Mouse (Mus musculus) embryonic facial prominence, embryonic 13.5 days (tissue): ENCODE results near the gene Ehd2. TPM values are rescaled to one million over a fixed set of nuclear protein-coding genes. Genes with fewer than 3 reads are reported as not detected.
"Not testable (repeated sequence)": the region's sequence is repeated elsewhere in the genome, so short reads cannot be mapped to it uniquely, and the experiment has no call there.

ENCODE experiments used
- ATAC-seq: fragments of 200-750 bp; cut with Nextera tagmentation; 2 replicates; pipeline ENCODE4 v1.8.0; 2017; ENCODE audit warnings: low read depth; ENCODE audit not compliant: insufficient number of reproducible peaks, insufficient read depth, low FRiP score, low TSS enrichment
- H3K27ac ChIP-seq: fragments of 300-500 bp; sonication (generic); 2 replicates; pipeline ENCODE4 v1.5.1; 2015; ENCODE audit warnings: moderate library complexity, mild to moderate bottlenecking, inconsistent platforms
- H3K27me3 ChIP-seq: fragments of 300-500 bp; sonication (generic); 2 replicates; pipeline ENCODE4 v1.6.1; 2015; ENCODE audit warnings: mild to moderate bottlenecking, inconsistent platforms
- H3K36me3 ChIP-seq: fragments of 300-500 bp; sonication (generic); 2 replicates; pipeline ENCODE4 v1.6.1; 2015; ENCODE audit warnings: mild to moderate bottlenecking, inconsistent platforms
- H3K4me1 ChIP-seq: fragments of 300-500 bp; sonication (generic); 2 replicates; pipeline ENCODE4 v1.6.1; 2015; ENCODE audit warnings: inconsistent platforms
- H3K4me2 ChIP-seq: fragments of 300-500 bp; sonication (generic); 2 replicates; pipeline ENCODE4 v1.6.1; 2015; ENCODE audit warnings: moderate library complexity, mild to moderate bottlenecking, inconsistent platforms
- H3K4me3 ChIP-seq: fragments of 300-500 bp; sonication (generic); 2 replicates; pipeline ENCODE4 v1.5.1; 2015; ENCODE audit warnings: mild to moderate bottlenecking, inconsistent platforms
- H3K9ac ChIP-seq: fragments of 300-500 bp; sonication (generic); 2 replicates; pipeline ENCODE4 v1.6.1; 2015; ENCODE audit warnings: mild to moderate bottlenecking, inconsistent platforms
- H3K9me3 ChIP-seq: fragments of 300-500 bp; sonication (generic); 2 replicates; pipeline ENCODE4 v1.6.1; 2016; ENCODE audit warnings: inconsistent platforms
- whole genome bisulfite sequencing: fragments of 180-500 bp; shearing (Covaris S2); methylation state at CpG from one replicate; pipeline ENCODE4 v1.1.7; 2015; ENCODE audit warnings: mixed read lengths; 5-methylcytosine and 5-hydroxymethylcytosine counted together
- polyA plus RNA-seq: library from polyadenylated mRNA; unstranded; fragments of >200 nt; fragmentation: Nextera tagmentation; extraction: Ambion mirVana; gene quantifications from 2 replicates; pipeline ENCODE4 v1.2.1, GENCODE M21; 2015

Gene Ehd2
- polyA plus RNA-seq, 1 experiment from 2014 or later: 41.2 TPM

- H3K36me3 ChIP-seq: peaks cover 46% of the 10 kb centered on the region
- H3K27ac ChIP-seq: no peak overlapping the region
- H3K4me3 ChIP-seq: no peak overlapping the region
- no peaks in the 10 kb centered on the region for H3K9me3 ChIP-seq
- ATAC-seq: no peak
- H3K27me3 ChIP-seq: no peaks in the 10 kb centered on the region
- 71% methylated on average over 4 of the region's 4 CpGs for WGBS
- H3K9ac ChIP-seq: no peak overlapping the region
- H3K4me2 ChIP-seq: no peak overlapping the region
- H3K4me1 ChIP-seq: peaks cover 18% of the 10 kb centered on the region
Measured at GRCm38 (mm10) chr7:15916996-15917395, 50.4 kb downstream of the Ehd2 start.

- Histone ChIP-seq H3K27me3 (no peaks in the 10 kb centered on the region), H3K36me3 (peaks cover 46% of the 10 kb centered on the region), H3K4me3 (no peak overlapping the region), H3K9ac (no peak overlapping the region), H3K9me3 (no peaks in the 10 kb centered on the region), H3K27ac (no peak overlapping the region), H3K4me2 (no peak overlapping the region), H3K4me1 (peaks cover 16% of the 10 kb centered on the region)
- no peak for ATAC-seq
- 79% methylated on average over 3 of the region's 3 CpGs for WGBS
Measured at GRCm38 (mm10) chr7:15916134-15916723, 51.1 kb downstream of the Ehd2 start.

- H3K4me3 ChIP-seq, H3K27ac ChIP-seq, H3K9ac ChIP-seq, ATAC-seq, H3K4me2 ChIP-seq, H3K9me3 ChIP-seq, H3K27me3 ChIP-seq: not testable (repeated sequence)
- WGBS: 88% methylated on average over 4 of the region's 4 CpGs
- Histone ChIP-seq H3K36me3 (peaks cover 43% of the 10 kb centered on the region), H3K4me1 (peaks cover 11% of the 10 kb centered on the region)
Measured at GRCm38 (mm10) chr7:15915695-15916094, 51.7 kb downstream of the Ehd2 start.

DNA sequence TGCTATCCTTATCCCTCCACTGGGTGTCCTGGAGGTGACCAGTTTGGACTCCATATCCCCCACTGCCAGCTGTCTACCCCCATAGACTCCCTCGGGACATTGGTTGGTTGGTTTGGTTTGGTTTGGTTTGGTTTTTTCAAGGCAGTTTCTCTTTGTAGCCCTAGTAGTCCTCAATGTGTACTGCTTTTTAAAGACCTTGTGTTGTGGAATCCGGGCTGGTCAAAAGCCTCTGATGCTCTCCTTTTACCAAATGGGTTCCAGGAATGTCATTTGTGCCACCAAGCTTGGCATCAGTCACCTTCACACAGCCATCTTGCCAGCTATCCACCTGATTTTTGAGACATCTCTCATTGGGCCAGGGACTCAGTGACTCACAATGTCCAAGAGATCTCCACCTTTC lies 52.6 kb downstream of the Ehd2 start:
- Histone ChIP-seq H3K36me3 (peaks cover 36% of the 10 kb centered on the region), H3K27ac (no peak overlapping the region), H3K27me3 (no peaks in the 10 kb centered on the region), H3K4me1 (peaks cover 1% of the 10 kb centered on the region; the same call in 1 of the 2 replicates), H3K4me3 (no peak overlapping the region), H3K4me2 (no peak overlapping the region), H3K9me3 (no peaks in the 10 kb centered on the region), H3K9ac (no peak overlapping the region)
- no peak for ATAC-seq
- 80% methylated on average over 2 of the region's 2 CpGs for WGBS

- Histone ChIP-seq H3K9me3 (no peaks in the 10 kb centered on the region), H3K4me2 (no peak overlapping the region), H3K9ac (no peak overlapping the region), H3K27me3 (no peaks in the 10 kb centered on the region), H3K4me1 (no peaks in the 10 kb centered on the region), H3K4me3 (no peak overlapping the region), H3K27ac (no peak overlapping the region), H3K36me3 (peaks cover 31% of the 10 kb centered on the region)
- 46% methylated on average over 2 of the region's 2 CpGs for WGBS
- ATAC-seq: no peak
Measured at GRCm38 (mm10) chr7:15914252-15914651, 53.1 kb downstream of the Ehd2 start.

DNA sequence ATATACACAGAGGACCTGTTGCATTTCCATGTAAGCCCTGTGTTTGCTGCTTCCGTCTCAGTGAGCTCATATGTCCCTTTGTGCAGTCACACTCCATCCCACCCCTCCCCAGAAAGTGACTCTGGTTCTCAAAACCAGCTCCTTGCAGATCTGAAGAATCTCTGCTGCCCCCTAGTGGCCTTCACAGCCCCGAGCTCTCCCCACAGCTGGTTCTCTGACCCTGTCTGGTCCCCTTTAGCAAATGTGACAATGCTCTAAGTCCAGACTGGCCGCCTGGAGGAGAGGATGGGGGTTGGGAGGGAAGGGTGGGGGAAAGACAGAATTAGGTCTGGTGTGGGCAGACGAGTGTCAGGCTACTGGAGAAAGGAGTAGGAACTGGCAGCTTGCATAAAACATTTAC lies 55.2 kb downstream of the Ehd2 start:
- no peak overlapping the region for H3K4me3 ChIP-seq
- WGBS: 0% methylated on average over 4 of the region's 4 CpGs
- H3K27me3 ChIP-seq: no peaks in the 10 kb centered on the region
- H3K9ac ChIP-seq: no peak overlapping the region
- H3K27ac ChIP-seq: no peak overlapping the region
- ATAC-seq: peak; percentile 15; the same call in 1 of the 2 replicates
- H3K4me1 ChIP-seq: no peaks in the 10 kb centered on the region
- H3K36me3 ChIP-seq: peaks cover 12% of the 10 kb centered on the region
- no peak overlapping the region for H3K4me2 ChIP-seq
- H3K9me3 ChIP-seq: no peaks in the 10 kb centered on the region

GRCm38 (mm10) chr7:15910521-15910920 lies 56.8 kb downstream of the Ehd2 start:
- WGBS: 84% methylated on average over 5 of the region's 5 CpGs
- no peaks in the 10 kb centered on the region for H3K36me3 ChIP-seq
- H3K9me3 ChIP-seq: no peaks in the 10 kb centered on the region
- H3K4me3 ChIP-seq: no peak overlapping the region
- H3K9ac ChIP-seq: no peak overlapping the region
- no peaks in the 10 kb centered on the region for H3K27me3 ChIP-seq
- no peak for ATAC-seq
- no peaks in the 10 kb centered on the region for H3K4me1 ChIP-seq
- H3K4me2 ChIP-seq: no peak overlapping the region
- H3K27ac ChIP-seq: no peak overlapping the region

- no peaks in the 10 kb centered on the region for H3K9me3 ChIP-seq
- no peak for ATAC-seq
- 72% methylated on average over 8 of the region's 8 CpGs for WGBS
Measured at GRCm38 (mm10) chr7:15907971-15908590, 59.3 kb downstream of the Ehd2 start.

GRCm38 (mm10) chr7:15906602-15907001 lies 60.8 kb downstream of the Ehd2 start:
- no peak for ATAC-seq
- Histone ChIP-seq H3K4me1 (no peaks in the 10 kb centered on the region), H3K36me3 (no peaks in the 10 kb centered on the region), H3K4me3 (no peak overlapping the region), H3K9me3 (no peaks in the 10 kb centered on the region), H3K27ac (no peak overlapping the region), H3K4me2 (no peak overlapping the region), H3K27me3 (no peaks in the 10 kb centered on the region), H3K9ac (no peak overlapping the region)
- WGBS: 97% methylated on average over 1 of the region's 1 CpGs

More at GRCm38 (mm10) chr7:15907971-15908590, 59.3 kb downstream of the Ehd2 start:
- no peak overlapping the region for H3K27ac ChIP-seq
- H3K27me3 ChIP-seq: no peaks in the 10 kb centered on the region
- no peak overlapping the region for H3K4me3 ChIP-seq
- H3K9ac ChIP-seq: no peak overlapping the region
- no peaks in the 10 kb centered on the region for H3K4me1 ChIP-seq
- no peaks in the 10 kb centered on the region for H3K36me3 ChIP-seq
- no peak overlapping the region for H3K4me2 ChIP-seq

GRCm38 (mm10) chr7:15905861-15906260 lies 61.5 kb downstream of the Ehd2 start:
- no peaks in the 10 kb centered on the region for H3K9me3 ChIP-seq
- no peak overlapping the region for H3K27ac ChIP-seq
- H3K9ac ChIP-seq: no peak overlapping the region
- ATAC-seq: no peak
- H3K4me1 ChIP-seq: no peaks in the 10 kb centered on the region
- no peak overlapping the region for H3K4me3 ChIP-seq
- H3K36me3 ChIP-seq: no peaks in the 10 kb centered on the region
- WGBS: 71% methylated on average over 7 of the region's 7 CpGs
- H3K4me2 ChIP-seq: no peak overlapping the region
- no peaks in the 10 kb centered on the region for H3K27me3 ChIP-seq

- no peak overlapping the region for H3K9ac ChIP-seq
- no peaks in the 10 kb centered on the region for H3K4me1 ChIP-seq
- H3K9me3 ChIP-seq: no peaks in the 10 kb centered on the region
- H3K27ac ChIP-seq: no peak overlapping the region
- ATAC-seq: no peak
- H3K27me3 ChIP-seq: no peaks in the 10 kb centered on the region
- no peaks in the 10 kb centered on the region for H3K36me3 ChIP-seq
- 82% methylated on average over 9 of the region's 9 CpGs for WGBS
- no peak overlapping the region for H3K4me2 ChIP-seq
- H3K4me3 ChIP-seq: no peak overlapping the region
Measured at GRCm38 (mm10) chr7:15901366-15902048, 65.9 kb downstream of the Ehd2 start.
